Mouse (Mus musculus) CD4-positive, CD25-positive, alpha-beta regulatory T cell, adult 9 weeks (primary cell): Measurements from ENCODE around the gene Tyro3. TPM values are rescaled to one million over a fixed set of nuclear protein-coding genes. Genes with fewer than 3 reads are reported as not detected.

Experiments
- polyA plus RNA-seq: library from polyadenylated mRNA; unstranded; fragments of 100-300 nt; shearing (Covaris generic); gene quantifications from one replicate; pipeline ENCODE4 v1.2.1, GENCODE M21; 2017

Gene Tyro3
- polyA plus RNA-seq = 1.8 TPM

DNA sequence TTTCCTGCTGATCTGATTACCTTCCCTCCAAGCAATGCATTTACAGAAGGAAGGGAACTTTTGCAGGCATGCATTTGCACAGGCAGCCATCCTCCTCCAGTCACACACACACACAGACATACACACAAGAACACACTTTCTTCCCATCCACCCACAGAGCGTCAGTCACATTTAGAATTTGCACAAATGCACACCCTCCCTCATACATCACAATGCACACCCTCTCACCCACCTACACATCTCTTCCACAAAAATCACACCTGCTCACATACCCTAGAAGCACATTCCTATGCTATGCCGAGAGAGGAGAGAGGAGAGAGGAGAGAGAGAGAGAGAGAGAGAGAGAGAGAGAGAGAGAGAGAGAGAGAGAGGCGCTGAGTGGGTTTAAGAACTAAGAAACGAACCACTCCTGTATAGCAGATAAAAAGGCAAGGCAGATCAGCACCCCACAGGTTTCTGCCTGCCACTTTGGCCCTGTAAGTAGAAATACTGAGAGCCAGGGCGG, at the start of gene Tyro3:
TSS of gene Tyro3 (plus strand) at position 455 of the 505 bp plus-strand sequence.

DNA sequence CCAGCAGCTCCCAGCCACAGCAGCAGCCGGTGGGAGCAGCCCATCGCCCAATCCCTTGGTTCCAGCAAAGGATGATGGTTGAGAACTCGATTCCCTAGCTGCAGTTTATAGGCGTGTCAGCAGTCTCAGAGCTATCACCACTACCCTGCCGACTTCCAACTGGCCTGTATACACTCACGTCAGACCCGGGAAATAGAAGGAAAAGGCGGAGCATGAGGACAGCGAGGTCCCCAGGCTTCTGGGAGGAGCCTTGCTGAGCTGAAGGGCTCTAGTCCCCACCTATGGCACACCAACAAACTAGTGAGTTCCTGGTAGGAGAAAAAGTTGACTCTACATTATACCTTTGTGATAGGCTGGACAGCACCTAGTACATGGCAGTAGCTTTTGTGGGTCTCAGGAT, 37.3 kb upstream of the Tyro3 start, which contains the start of gene Ltk:
TSS of gene Ltk (minus strand) at position 181 of the 400 bp plus-strand sequence.

DNA sequence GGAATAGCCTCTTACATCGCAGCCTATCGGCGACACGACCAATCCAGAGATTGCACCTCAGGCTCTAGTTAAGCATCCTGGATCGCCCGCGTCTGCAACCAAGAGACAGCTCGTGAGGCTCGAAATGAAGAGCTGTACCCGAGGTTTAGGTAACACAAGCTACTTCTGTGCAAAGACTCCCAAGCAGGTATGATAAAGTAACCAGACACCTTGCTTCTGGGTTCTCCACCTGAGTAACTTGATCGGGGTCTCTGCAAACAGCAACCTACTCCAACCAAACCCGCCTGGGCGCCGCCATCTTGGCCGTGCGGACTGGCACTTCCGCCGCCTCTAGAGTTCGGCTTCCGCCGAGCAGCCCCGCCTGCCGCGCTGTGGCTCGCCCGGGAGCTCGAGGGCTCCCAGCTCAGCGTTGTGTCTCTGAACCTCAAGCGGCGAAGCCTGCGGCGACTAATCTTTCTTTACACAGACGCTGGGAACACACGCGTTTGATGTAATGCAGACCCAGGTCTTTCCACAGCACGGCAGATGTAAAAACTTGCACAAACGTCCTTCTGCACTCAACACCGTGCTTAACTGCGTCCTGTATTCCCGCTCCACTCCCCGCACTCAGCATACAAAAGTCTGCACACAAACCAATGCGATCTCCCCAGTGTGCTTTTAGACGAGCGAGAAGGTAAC, 10.2 kb upstream of the Tyro3 start, which contains the start of gene Rpap1:
TSS of gene Rpap1 (minus strand) at position 332 of the 678 bp plus-strand sequence.

Other genes starting within 250 kb of the Tyro3 start
- gene Nusap1, start 179.4 kb upstream of the Tyro3 start, polyA plus RNA-seq = 3.9 TPM
- gene Oip5, start 179.3 kb upstream of the Tyro3 start, polyA plus RNA-seq = 3.0 TPM
- 44.6 TPM for gene Ndufaf1, start 134.9 kb upstream of the Tyro3 start, polyA plus RNA-seq
- gene Rtf1, start 122.7 kb upstream of the Tyro3 start, polyA plus RNA-seq = 22.5 TPM
- not detected for gene Itpka, start 55.4 kb upstream of the Tyro3 start, polyA plus RNA-seq
- gene Ltk, start 37.3 kb upstream of the Tyro3 start, polyA plus RNA-seq = not detected
- 47.8 TPM for gene Rpap1, start 10.2 kb upstream of the Tyro3 start, polyA plus RNA-seq
- 71.4 TPM for gene Mga, start 99.5 kb downstream of the Tyro3 start, polyA plus RNA-seq
- gene Mapkbp1, start 175.0 kb downstream of the Tyro3 start, polyA plus RNA-seq = 10.5 TPM
- gene Jmjd7, start 229.8 kb downstream of the Tyro3 start, polyA plus RNA-seq = 25.8 TPM
- 6.8 TPM for gene Gm28042, start 229.8 kb downstream of the Tyro3 start, polyA plus RNA-seq
- gene Pla2g4b, start 235.7 kb downstream of the Tyro3 start, polyA plus RNA-seq = 2.8 TPM